Mouse (Mus musculus) kidney, embryonic 14.5 days (tissue): ENCODE measurements around the gene Copg1. TPM values are rescaled to one million over a fixed set of nuclear protein-coding genes. Genes with fewer than 3 reads are reported as not detected.
"Not testable (repeated sequence)": the region's sequence is repeated elsewhere in the genome, so short reads cannot be mapped to it uniquely, and the experiment has no call there.

ENCODE experiments used
- ATAC-seq: fragments of 200-750 bp; cut with Nextera tagmentation; 2 replicates; pipeline ENCODE4 v1.8.0; 2017; ENCODE audit warnings: moderate number of reproducible peaks, mild to moderate bottlenecking, moderate TSS enrichment, moderate library complexity; ENCODE audit not compliant: low FRiP score, low TSS enrichment
- H3K27ac ChIP-seq: fragments of 300-500 bp; sonication (generic); 2 replicates; pipeline ENCODE4 v1.5.1; 2014; ENCODE audit warnings: low read depth, mild to moderate bottlenecking, low read length, moderate library complexity, mixed read lengths
- H3K27me3 ChIP-seq: fragments of 300-500 bp; sonication (generic); 2 replicates; pipeline ENCODE4 v1.6.1; 2014; ENCODE audit warnings: mild to moderate bottlenecking, low read length; ENCODE audit not compliant: control insufficient read depth, insufficient read depth
- H3K36me3 ChIP-seq: fragments of 300-500 bp; sonication (generic); 2 replicates; pipeline ENCODE4 v1.6.1; 2014; ENCODE audit warnings: low read length, mixed read lengths; ENCODE audit not compliant: control insufficient read depth, insufficient read depth
- H3K4me1 ChIP-seq: fragments of 300-500 bp; sonication (generic); 2 replicates; pipeline ENCODE4 v1.6.1; 2014; ENCODE audit warnings: low read length, mixed read lengths; ENCODE audit not compliant: control insufficient read depth, insufficient read depth
- H3K4me2 ChIP-seq: fragments of 300-500 bp; sonication (generic); replicated peaks from 2 replicates; pipeline ENCODE4 v1.6.1; 2014; ENCODE audit warnings: low read depth, mild to moderate bottlenecking, low read length
- H3K4me3 ChIP-seq: fragments of 300-500 bp; sonication (generic); 2 replicates; pipeline ENCODE4 v1.5.1; 2014; ENCODE audit warnings: mild to moderate bottlenecking, low read length
- H3K9ac ChIP-seq: fragments of 300-500 bp; sonication (generic); 2 replicates; pipeline ENCODE4 v1.6.1; 2014; ENCODE audit warnings: low read depth, mild to moderate bottlenecking, low read length, moderate library complexity
- H3K9me3 ChIP-seq: fragments of 300-500 bp; sonication (generic); 2 replicates; pipeline ENCODE4 v1.6.1; 2016; ENCODE audit warnings: low read length; ENCODE audit not compliant: control insufficient read depth
- WGBS: fragments of 180-500 bp; shearing (Covaris S2); extraction: QIAGEN DNeasy Blood & Tissue Kit; methylation state at CpG from one replicate; pipeline ENCODE4 v1.1.7; 2014; 5-methylcytosine and 5-hydroxymethylcytosine counted together
- polyA plus RNA-seq: library from polyadenylated mRNA; unstranded; fragments of >200 nt; fragmentation: Nextera tagmentation; extraction: Ambion mirVana; gene quantifications from 2 replicates; pipeline ENCODE4 v1.2.1, GENCODE M21; 2014

Gene Copg1
- polyA plus RNA-seq, 1 experiment from 2014 or later = 156 TPM

DNA sequence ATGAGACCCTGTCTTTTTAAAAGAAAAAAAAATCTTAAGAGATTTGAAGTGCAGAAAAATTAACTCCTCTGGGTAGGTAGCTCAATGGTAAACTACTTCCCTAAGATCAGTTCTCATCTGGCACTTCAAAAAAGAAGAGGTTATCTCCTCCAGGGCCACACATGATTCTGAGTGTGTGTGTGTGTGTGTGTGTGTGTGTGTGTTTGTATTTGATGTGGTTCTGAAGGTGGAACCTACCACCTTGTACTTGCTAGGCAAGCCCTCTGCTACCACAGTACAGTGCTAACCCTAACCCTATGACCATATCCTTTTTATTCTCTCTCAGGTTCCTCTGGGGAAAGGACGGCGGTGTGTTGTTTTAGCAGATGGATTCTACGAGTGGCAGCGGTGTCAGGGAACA, 33.6 kb downstream of the Copg1 start:
- Histone ChIP-seq H3K27me3 (no peaks in the 10 kb centered on the region), H3K36me3 (peaks cover 66% of the 10 kb centered on the region), H3K9ac (no peak overlapping the region), H3K4me1 (no peaks in the 10 kb centered on the region), H3K4me2 (no peak overlapping the region), H3K9me3 (no peaks in the 10 kb centered on the region), H3K4me3 (no peak overlapping the region), H3K27ac (no peak overlapping the region)
- ATAC-seq = no peak
- 94% methylated on average over 4 of the region's 4 CpGs for WGBS

DNA sequence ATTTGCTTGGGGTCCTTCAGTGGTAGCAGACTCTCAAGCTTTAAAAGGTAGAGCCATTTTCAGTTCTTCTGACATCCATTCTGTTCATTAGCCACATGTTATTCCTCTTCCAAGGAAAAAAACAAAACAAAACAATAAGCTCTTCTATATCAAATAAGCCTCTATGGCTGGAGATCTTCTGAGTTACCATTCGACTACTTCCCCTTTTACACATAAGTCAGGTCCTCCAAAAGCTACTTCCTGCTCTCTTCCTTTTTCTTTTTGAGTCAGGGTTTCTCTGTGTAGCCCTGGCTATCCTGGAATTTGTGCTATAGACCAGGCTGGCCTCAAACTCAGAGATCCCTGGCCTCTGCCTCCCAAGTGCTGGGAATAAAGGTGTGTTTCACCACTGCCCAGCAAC, 36.0 kb downstream of the Copg1 start:
- Histone ChIP-seq H3K36me3 (peaks cover 46% of the 10 kb centered on the region), H3K4me2 (no peak overlapping the region), H3K27me3 (no peaks in the 10 kb centered on the region), H3K4me1 (no peaks in the 10 kb centered on the region), H3K27ac (no peak overlapping the region), H3K9ac (no peak overlapping the region), H3K4me3 (no peak overlapping the region), H3K9me3 (no peaks in the 10 kb centered on the region)
- ATAC-seq = no peak
- WGBS = 94% methylated on average over 1 of the region's 1 CpGs

DNA sequence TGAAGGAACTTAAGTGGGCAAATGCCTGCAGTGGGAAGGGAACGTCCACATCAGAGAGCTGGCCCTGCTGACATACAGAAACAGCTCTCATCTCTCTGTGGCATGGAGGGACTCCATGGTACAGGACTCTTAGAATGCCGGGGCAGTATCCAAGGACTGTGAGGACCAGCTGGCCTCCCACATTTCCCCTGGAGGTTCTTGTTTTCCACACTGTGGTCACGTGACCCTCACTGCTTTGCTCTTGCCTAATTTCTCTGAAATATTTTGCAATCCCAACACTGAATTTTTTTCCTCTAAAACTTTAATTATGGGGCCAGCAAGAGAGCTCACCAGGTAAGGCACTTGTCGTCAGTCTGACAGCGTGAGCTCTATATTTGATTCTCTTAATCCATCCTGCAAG, 47.4 kb downstream of the Copg1 start:
- peaks cover 50% of the 10 kb centered on the region for H3K36me3 ChIP-seq
- no peak overlapping the region for H3K4me3 ChIP-seq
- H3K27me3 ChIP-seq = no peaks in the 10 kb centered on the region
- no peak overlapping the region for H3K9ac ChIP-seq
- WGBS = 92% methylated on average over 5 of the region's 5 CpGs
- no peak overlapping the region for H3K27ac ChIP-seq
- 0 out of 2 replicates have a peak, but pooled peaks cover 4% of the 10 kb centered on the region for H3K9me3 ChIP-seq
- ATAC-seq = no peak
- no peak overlapping the region for H3K4me2 ChIP-seq
- no peaks in the 10 kb centered on the region for H3K4me1 ChIP-seq

DNA sequence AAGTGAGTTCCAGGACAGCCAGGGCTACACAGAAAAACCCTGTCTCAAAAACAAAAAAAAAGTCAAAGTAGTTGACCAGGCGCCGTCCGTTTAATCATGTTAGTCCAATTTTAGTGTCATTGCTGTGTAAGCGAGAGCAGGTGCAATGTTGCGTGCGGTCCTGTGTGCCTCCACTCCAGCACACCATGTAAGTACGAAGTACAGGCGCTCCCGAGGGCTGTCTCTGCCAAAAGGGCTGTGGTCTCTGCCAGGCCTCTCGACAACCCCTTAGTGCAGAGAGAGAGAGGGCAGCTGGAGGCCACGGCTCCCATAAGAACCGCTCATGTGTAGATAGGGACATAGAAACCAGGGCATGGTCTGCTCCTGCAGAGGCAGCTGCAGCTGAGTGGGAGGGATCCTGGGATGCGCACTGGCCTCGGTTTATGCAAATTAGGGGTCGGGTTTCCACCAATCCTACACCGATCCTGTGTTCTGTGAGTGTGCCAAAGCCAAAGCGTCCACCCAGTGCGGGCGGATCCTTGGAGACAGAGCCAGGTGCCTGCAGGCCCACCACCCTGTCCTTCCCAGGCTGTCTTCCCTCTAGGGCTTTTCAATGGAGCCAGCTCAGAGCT, 49.7 kb downstream of the Copg1 start:
- ATAC-seq = peak; percentile 99
- H3K4me1 ChIP-seq = no peaks in the 10 kb centered on the region
- H3K4me3 ChIP-seq = no peak overlapping the region
- H3K36me3 ChIP-seq = peaks cover 41% of the 10 kb centered on the region
- 27% methylated on average over 19 of the region's 19 CpGs for WGBS
- 0 out of 2 replicates have a peak overlapping the region, but pooled peaks have one; percentile 59 for H3K27ac ChIP-seq
- H3K9me3 ChIP-seq = no peaks in the 10 kb centered on the region
- H3K4me2 ChIP-seq = no peak overlapping the region
- H3K27me3 ChIP-seq = no peaks in the 10 kb centered on the region
- H3K9ac ChIP-seq = no peak overlapping the region

DNA sequence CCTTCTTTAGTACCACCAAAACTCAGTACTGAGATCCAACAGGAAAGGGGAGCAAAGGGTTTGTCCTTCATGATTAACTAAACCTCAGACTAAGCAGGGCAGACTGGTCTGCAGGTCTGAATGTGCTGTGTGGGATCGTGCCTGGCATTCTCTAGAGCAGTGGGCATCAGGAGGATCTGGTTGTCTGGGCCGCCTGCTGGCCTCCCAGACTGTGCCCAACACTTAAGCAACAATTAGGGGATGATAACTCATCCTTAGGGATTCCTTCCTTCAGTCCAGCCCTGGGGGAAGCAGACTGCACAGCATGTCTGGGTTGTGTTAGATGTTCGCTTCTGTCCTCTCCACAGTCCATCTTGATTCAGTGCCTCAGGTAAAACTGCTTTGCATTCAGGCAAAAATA, 51.3 kb downstream of the Copg1 start:
- no peak for ATAC-seq
- 87% methylated on average over 3 of the region's 3 CpGs for WGBS
- Histone ChIP-seq H3K9ac (no peak overlapping the region), H3K27me3 (no peaks in the 10 kb centered on the region), H3K4me3 (no peak overlapping the region), H3K36me3 (peaks cover 28% of the 10 kb centered on the region), H3K27ac (no peak overlapping the region), H3K9me3 (no peaks in the 10 kb centered on the region), H3K4me1 (no peaks in the 10 kb centered on the region), H3K4me2 (no peak overlapping the region)

DNA sequence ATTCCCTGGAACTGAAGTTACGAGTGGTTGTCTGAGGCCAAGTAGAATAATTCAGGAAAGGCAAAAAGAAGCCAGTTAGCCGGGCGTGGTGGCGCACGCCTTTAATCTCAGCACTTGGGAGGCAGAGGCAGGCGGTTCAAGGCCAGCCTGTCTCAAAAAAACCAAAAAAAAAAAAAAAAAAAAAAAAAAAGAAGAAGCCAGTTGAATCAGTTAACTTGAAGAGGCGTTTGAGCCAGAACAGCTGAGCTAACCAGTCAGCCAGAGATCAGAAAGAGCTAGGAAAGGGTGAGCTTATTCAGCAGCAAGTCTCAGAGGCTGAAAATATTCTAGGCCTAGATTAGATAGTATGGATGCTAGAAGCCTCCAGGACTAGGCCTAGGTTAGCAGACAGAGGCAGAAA, 54.6 kb downstream of the Copg1 start:
- H3K4me3 ChIP-seq = no peak overlapping the region
- no peak for ATAC-seq
- H3K4me2 ChIP-seq = no peak overlapping the region
- no peaks in the 10 kb centered on the region for H3K36me3 ChIP-seq
- peaks cover 5% of the 10 kb centered on the region; the same call in 1 of the 2 replicates for H3K9me3 ChIP-seq
- H3K9ac ChIP-seq = no peak overlapping the region
- WGBS = 83% methylated on average over 7 of the region's 7 CpGs
- no peaks in the 10 kb centered on the region for H3K4me1 ChIP-seq
- no peaks in the 10 kb centered on the region for H3K27me3 ChIP-seq
- no peak overlapping the region for H3K27ac ChIP-seq

DNA sequence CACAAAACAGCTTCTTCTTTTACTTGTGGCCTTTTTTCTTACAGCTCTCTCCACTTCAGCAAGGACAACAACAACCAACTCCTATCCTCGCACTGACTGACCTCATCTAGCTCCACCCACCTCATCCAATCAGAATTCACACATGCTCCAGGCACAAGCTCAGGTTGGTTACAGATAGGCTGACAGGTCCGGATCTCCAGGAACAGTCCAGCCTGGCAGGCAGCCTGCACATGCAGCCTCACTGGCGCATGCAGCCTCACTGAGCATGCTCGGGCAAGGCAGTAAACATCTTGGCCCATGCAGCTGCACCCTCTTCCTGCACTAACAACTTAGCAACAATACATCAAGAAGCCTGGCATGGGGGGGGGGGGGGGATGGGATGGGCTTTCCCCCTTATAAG, 74.8 kb downstream of the Copg1 start:
- not testable (repeated sequence) for ATAC-seq, H3K9me3 ChIP-seq

More for the DNA sequence above, 74.8 kb downstream of the Copg1 start:
- not testable (repeated sequence) for H3K4me3 ChIP-seq, H3K4me2 ChIP-seq, H3K36me3 ChIP-seq, H3K27ac ChIP-seq, H3K9ac ChIP-seq, H3K27me3 ChIP-seq, H3K4me1 ChIP-seq
- WGBS = 64% methylated on average over 4 of the region's 4 CpGs

Other genes with a start within 250 kb of the Copg1 start
- gene Aplf, start 215.6 kb upstream of the Copg1 start, polyA plus RNA-seq = 14.6 and 16.9 TPM in 2 replicates
- 1.5 and 1.8 TPM in 2 replicates for gene Efcc1, start 156.9 kb upstream of the Copg1 start, polyA plus RNA-seq
- 1.7 and 2.5 TPM in 2 replicates for gene Gp9, start 109.7 kb upstream of the Copg1 start, polyA plus RNA-seq
- gene Rab43, start 75.7 kb upstream of the Copg1 start, polyA plus RNA-seq = 8.1 and 9.9 TPM in 2 replicates
- 3.4 and 5.4 TPM in 2 replicates for gene Gm45140, start 52.0 kb upstream of the Copg1 start, polyA plus RNA-seq
- 61.5 and 63.5 TPM in 2 replicates for gene Isy1, start 49.0 kb upstream of the Copg1 start, polyA plus RNA-seq
- 1,222 and 1,346 TPM in 2 replicates for gene Cnbp, start 36.7 kb upstream of the Copg1 start, polyA plus RNA-seq
- gene Hmces, start 26.1 kb downstream of the Copg1 start, polyA plus RNA-seq = 53.4 and 60.4 TPM in 2 replicates
- gene H1fx, start 93.8 kb downstream of the Copg1 start, polyA plus RNA-seq = 38.2 and 45.8 TPM in 2 replicates
- gene Rab7, start 157.5 kb downstream of the Copg1 start, polyA plus RNA-seq = 151 and 222 TPM in 2 replicates
- 294 and 402 TPM in 2 replicates for gene Rpn1, start 196.7 kb downstream of the Copg1 start, polyA plus RNA-seq